Mouse (Mus musculus) neural tube, embryonic 11.5 days (tissue): ENCODE data around the gene Lef1. TPM values are rescaled to one million over a fixed set of nuclear protein-coding genes. Genes with fewer than 3 reads are reported as not detected.
A peak's percentile ranks its signal among the peaks of the same experiment; 100 is the strongest.

Experiments
- ATAC-seq: fragments of 200-750 bp; cut with Nextera tagmentation; 2 replicates; pipeline ENCODE4 v1.8.0; 2017; ENCODE audit warnings: moderate number of reproducible peaks, mild to moderate bottlenecking, moderate TSS enrichment, moderate library complexity; ENCODE audit not compliant: insufficient read depth, low FRiP score, low TSS enrichment
- DNase-seq: peaks from one replicate; pipeline ENCODE4 v3.0.0-alpha.2; 2015; ENCODE audit warnings: low spot score
- H3K27ac ChIP-seq: fragments of 300-500 bp; sonication (generic); 2 replicates; pipeline ENCODE4 v1.5.1; 2014; ENCODE audit warnings: low read depth, mild to moderate bottlenecking, low read length
- H3K27me3 ChIP-seq: fragments of 300-500 bp; sonication (generic); 2 replicates; pipeline ENCODE4 v1.6.1; 2014; ENCODE audit warnings: mild to moderate bottlenecking, low read length, mixed read lengths; ENCODE audit not compliant: control insufficient read depth, insufficient read depth
- H3K36me3 ChIP-seq: fragments of 300-500 bp; sonication (generic); 2 replicates; pipeline ENCODE4 v1.6.1; 2014; ENCODE audit warnings: mild to moderate bottlenecking, low read length, moderate library complexity, mixed read lengths; ENCODE audit not compliant: control insufficient read depth, insufficient read depth
- H3K4me1 ChIP-seq: fragments of 300-500 bp; sonication (generic); 2 replicates; pipeline ENCODE4 v1.6.1; 2014; ENCODE audit warnings: low read length, mixed read lengths; ENCODE audit not compliant: control insufficient read depth, insufficient read depth
- H3K4me2 ChIP-seq: fragments of 300-500 bp; sonication (generic); 2 replicates; pipeline ENCODE4 v1.6.1; 2014; ENCODE audit warnings: low read depth, mild to moderate bottlenecking, moderate library complexity
- H3K4me3 ChIP-seq: fragments of 300-500 bp; sonication (generic); 2 replicates; pipeline ENCODE4 v1.5.1; 2014; ENCODE audit warnings: low read depth, low read length
- H3K9ac ChIP-seq: fragments of 300-500 bp; sonication (generic); 2 replicates; pipeline ENCODE4 v1.6.1; 2014; ENCODE audit warnings: mild to moderate bottlenecking, low read length
- H3K9me3 ChIP-seq: fragments of 300-500 bp; sonication (generic); 2 replicates; pipeline ENCODE4 v1.6.1; 2016; ENCODE audit warnings: low read length; ENCODE audit not compliant: control insufficient read depth
- WGBS: fragments of 180-500 bp; shearing (Covaris S2); extraction: QIAGEN DNeasy Blood & Tissue Kit; methylation state at CpG from one replicate; pipeline ENCODE4 v1.1.7; 2014; 5-methylcytosine and 5-hydroxymethylcytosine counted together
- polyA plus RNA-seq: library from polyadenylated mRNA; unstranded; fragments of >200 nt; fragmentation: Nextera tagmentation; extraction: Ambion mirVana; gene quantifications from 2 replicates; pipeline ENCODE4 v1.2.1, GENCODE M21; 2014

Gene Lef1
- polyA plus RNA-seq, 1 experiment from 2014 or later = 24.7 TPM

DNA sequence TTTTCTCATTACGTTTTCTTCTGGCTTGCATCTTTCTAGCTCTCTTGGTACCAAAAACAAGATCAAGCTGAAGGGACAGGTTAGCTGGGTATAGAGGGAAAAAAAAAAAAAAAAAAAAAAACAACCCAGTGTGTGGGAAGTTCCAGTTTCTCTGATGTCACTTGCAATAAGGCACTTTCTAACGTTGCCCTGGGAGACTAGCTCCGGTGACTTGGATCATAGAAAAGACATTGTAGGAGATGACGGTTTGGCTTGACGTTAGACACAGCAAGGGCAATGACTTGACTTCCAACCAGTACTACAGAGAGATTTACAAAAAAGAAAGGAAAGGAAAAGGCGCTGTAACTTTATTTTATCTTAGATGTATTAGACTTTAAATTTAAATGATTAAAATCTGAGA, 13.2 kb downstream of the Lef1 start:
- DNase-seq (no peak), ATAC-seq (no peak)
- no peak overlapping the region for H3K4me3 ChIP-seq
- H3K27ac ChIP-seq = no peak overlapping the region
- H3K9ac ChIP-seq = no peak overlapping the region
- H3K4me2 ChIP-seq = no peak overlapping the region
- WGBS = 91% methylated on average over 6 of the region's 6 CpGs
- no peaks in the 10 kb centered on the region for H3K4me1 ChIP-seq
- H3K36me3 ChIP-seq = no peaks in the 10 kb centered on the region
- no peaks in the 10 kb centered on the region for H3K27me3 ChIP-seq
- H3K9me3 ChIP-seq = no peaks in the 10 kb centered on the region

DNA sequence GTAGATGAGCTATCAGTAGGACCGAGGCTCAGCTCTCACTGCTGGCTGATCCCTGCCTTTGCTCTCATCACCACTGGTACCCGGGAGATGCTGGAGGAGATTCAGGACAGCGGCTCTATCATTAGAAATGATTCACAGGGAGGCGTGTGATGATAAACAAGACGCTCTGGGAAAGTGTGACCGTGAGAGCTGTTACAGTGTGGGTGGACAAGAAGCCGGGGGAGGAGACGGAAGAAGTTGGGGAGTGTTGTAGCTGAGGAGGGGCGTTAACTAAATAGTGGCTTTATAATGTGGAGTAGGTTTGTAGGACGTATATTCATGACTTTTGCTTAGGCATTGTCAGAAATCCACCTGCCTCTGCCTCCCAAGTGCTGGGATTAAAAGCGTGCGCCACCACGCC, 15.6 kb downstream of the Lef1 start:
- ATAC-seq = no peak

DNA sequence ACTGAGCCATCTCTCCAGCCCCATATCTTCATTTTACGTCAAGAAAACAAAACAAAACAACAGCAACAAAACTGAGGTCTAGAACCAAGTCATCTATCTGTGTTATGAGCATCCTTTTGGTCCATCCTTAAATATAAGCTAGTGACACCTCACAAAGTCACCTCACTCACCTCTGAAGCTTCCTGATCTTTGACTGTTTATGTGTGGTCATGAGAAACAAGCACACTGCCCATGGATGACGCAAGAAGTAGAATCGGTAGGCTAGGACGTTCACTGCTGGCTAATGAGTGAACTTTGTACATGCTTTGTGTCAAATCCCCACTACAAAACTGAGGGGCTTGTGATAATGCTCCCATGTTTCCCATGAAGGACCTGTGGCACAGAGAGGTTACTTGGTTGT, 16.2 kb downstream of the Lef1 start:
- Histone ChIP-seq H3K9me3 (no peaks in the 10 kb centered on the region), H3K36me3 (no peaks in the 10 kb centered on the region)
- 91% methylated on average over 4 of the region's 4 CpGs for WGBS

More for the DNA sequence above, 15.6 kb downstream of the Lef1 start:
- Histone ChIP-seq H3K4me2 (no peak overlapping the region), H3K27me3 (no peaks in the 10 kb centered on the region), H3K9me3 (no peaks in the 10 kb centered on the region), H3K4me1 (no peaks in the 10 kb centered on the region), H3K36me3 (no peaks in the 10 kb centered on the region), H3K4me3 (no peak overlapping the region), H3K27ac (no peak overlapping the region), H3K9ac (no peak overlapping the region)
- no peak for DNase-seq
- WGBS = 93% methylated on average over 13 of the region's 13 CpGs

DNA sequence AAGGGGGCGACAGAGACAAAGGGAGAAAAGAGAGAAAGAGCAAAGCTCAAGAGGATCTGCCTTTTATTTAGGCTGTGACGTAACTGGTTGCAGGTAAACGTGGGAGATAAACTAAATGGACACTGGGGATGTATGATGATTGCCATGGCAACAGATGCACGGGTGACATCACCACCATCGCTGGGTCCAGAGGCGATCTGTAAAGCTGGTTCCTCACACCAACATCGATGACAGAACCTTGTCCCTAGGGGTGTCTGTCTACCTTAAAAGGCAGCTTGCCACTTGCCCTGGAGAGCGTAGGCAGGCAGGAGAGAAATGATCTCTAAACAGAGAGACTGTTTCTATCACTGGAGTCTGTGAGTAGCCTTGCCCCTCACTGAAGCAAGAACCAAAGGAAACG, 23.7 kb downstream of the Lef1 start:
- Histone ChIP-seq H3K36me3 (no peaks in the 10 kb centered on the region), H3K27me3 (no peaks in the 10 kb centered on the region), H3K4me3 (no peak overlapping the region), H3K27ac (no peak overlapping the region), H3K4me2 (no peak overlapping the region), H3K9ac (no peak overlapping the region), H3K4me1 (peaks cover 14% of the 10 kb centered on the region), H3K9me3 (no peaks in the 10 kb centered on the region)
- no peak for DNase-seq
- WGBS = 60% methylated on average over 9 of the region's 9 CpGs
- ATAC-seq = no peak

More for the DNA sequence above, 16.2 kb downstream of the Lef1 start:
- H3K27ac ChIP-seq = no peak overlapping the region
- H3K27me3 ChIP-seq = no peaks in the 10 kb centered on the region
- no peak overlapping the region for H3K4me2 ChIP-seq
- no peak for ATAC-seq
- no peak for DNase-seq
- H3K9ac ChIP-seq = no peak overlapping the region
- H3K4me1 ChIP-seq = no peaks in the 10 kb centered on the region
- no peak overlapping the region for H3K4me3 ChIP-seq

DNA sequence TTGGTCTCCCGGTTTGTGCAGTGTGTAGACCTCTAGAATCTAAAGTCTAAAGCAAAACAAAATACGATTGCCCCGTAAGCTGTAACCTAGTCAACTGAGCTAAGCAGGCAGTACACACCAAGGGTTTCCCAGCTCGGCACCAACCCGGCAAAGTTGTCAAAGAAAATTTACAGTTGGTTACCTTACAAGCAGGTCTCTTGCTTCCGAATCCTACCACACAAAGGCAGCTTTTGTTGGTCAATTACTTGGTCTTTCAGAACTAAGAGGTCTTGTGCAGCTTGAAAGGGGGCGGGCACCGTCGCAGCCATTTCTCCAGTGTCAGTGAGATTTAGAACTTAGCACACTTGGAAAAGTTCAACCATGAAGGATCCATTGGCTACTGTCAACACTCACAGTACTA, 25.2 kb downstream of the Lef1 start:
- no peaks in the 10 kb centered on the region for H3K36me3 ChIP-seq
- H3K4me1 ChIP-seq = peaks cover 14% of the 10 kb centered on the region
- DNase-seq (peak; percentile 34), ATAC-seq (no peak)
- no peaks in the 10 kb centered on the region for H3K27me3 ChIP-seq
- H3K9me3 ChIP-seq = no peaks in the 10 kb centered on the region
- 36% methylated on average over 9 of the region's 9 CpGs for WGBS
- H3K4me2 ChIP-seq = no peak overlapping the region
- no peak overlapping the region for H3K4me3 ChIP-seq
- H3K9ac ChIP-seq = no peak overlapping the region
- no peak overlapping the region for H3K27ac ChIP-seq

DNA sequence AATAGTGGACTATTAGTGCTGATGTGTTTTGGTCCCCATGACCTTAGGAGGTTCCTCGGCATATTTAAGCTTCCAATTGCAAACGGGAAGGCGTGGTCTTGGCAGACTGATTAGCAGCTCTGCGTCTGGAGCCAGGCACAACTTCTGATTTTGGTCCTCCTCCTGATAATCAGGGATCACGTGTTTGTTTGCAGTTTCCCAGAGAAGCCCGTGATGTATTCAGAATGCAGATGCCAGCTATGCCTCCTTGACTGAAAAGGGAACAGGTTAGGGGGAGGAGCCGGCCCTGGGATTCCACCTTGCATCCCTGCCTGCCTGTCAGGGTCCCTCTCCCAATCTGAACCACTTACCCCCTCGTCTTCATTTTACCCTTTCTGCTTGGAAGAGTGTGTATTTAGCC, 26.2 kb downstream of the Lef1 start:
- Histone ChIP-seq H3K36me3 (no peaks in the 10 kb centered on the region), H3K4me3 (no peak overlapping the region), H3K27me3 (no peaks in the 10 kb centered on the region), H3K4me2 (no peak overlapping the region), H3K9ac (no peak overlapping the region), H3K9me3 (no peaks in the 10 kb centered on the region), H3K4me1 (peaks cover 14% of the 10 kb centered on the region), H3K27ac (no peak overlapping the region)
- DNase-seq (no peak), ATAC-seq (no peak)
- WGBS = 26% methylated on average over 8 of the region's 8 CpGs

DNA sequence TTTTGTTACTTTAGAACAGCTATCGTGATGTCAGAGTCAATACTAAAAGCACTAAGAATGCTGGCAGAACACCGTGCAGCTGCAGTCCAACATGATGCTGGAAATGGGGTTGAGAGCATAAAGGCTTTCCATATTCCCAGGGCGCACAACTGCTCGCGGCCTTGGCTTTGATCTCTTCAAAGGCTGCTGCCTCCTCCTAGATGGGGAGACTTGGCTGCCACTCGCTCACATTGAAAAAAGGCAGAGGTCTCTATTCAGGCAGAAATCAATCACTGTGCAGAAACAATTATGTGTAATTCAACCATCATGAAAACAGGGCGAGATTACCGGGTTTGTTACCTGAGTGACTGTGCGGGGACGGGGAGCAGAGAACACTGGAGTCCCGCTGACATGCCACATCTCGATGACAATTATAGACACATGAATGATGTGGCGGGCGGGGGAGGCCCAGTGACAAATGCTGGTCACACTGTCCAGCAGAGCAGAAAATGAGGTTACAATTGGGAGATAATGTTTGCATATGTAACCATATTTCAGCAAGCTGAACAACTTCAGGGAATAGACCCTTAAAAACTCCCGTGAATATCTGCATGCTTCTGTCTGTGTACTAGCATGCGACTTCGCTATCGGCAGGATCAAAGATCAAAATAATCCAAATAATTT, 27.0 kb downstream of the Lef1 start:
- peak overlapping the region; percentile 22; the same call in 1 of the 2 replicates for H3K4me2 ChIP-seq
- no peak overlapping the region for H3K27ac ChIP-seq
- DNase-seq = peak; percentile 54
- H3K36me3 ChIP-seq = no peaks in the 10 kb centered on the region
- peak; percentile 40; the same call in 1 of the 2 replicates for ATAC-seq
- no peaks in the 10 kb centered on the region for H3K27me3 ChIP-seq
- no peaks in the 10 kb centered on the region for H3K9me3 ChIP-seq
- H3K4me1 ChIP-seq = peaks cover 14% of the 10 kb centered on the region
- 28% methylated on average over 18 of the region's 18 CpGs for WGBS
- H3K9ac ChIP-seq = no peak overlapping the region
- H3K4me3 ChIP-seq = no peak overlapping the region

DNA sequence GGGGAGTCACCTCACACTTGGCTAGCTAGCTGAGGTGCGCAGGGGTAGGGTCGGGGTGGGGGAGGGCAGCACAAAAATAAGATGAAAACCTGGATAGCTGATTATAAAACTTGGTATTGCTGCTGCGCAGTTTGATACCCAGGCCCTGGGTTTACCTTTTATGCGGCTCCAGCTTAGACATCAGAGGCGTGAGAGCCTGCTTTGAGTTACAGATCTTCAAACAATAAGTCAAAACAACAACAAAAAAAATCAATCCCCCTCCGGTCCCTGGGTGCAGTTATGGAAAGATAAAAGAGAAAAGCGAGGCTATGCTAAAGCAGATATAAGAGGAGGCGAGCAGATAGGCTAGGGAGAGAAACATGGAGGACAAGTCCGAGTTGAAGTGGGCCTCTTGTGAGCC, 28.0 kb downstream of the Lef1 start:
- H3K4me2 ChIP-seq = no peak overlapping the region

DNA sequence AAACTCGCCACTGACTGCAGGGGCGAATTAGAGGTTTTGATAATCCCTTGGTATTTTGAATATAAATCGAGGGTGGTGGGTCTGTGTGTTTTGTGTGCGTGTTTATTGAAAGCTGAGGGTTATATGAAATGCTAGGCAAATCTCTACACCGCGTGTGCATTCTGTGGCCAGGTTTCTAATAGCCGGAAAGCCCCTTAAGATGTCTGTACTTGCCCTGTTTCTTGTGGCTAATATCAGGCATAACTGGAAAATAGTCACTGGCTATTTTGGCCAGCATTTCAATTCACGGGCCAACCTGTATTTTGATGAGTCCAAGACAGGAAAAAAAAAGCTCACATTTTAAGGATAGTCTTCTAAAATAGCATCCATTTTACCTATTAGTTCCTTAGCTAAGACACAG, 28.5 kb downstream of the Lef1 start:
- H3K9ac ChIP-seq = no peak overlapping the region
- DNase-seq = no peak
- H3K36me3 ChIP-seq = no peaks in the 10 kb centered on the region
- H3K4me1 ChIP-seq = peaks cover 14% of the 10 kb centered on the region
- no peak overlapping the region for H3K4me3 ChIP-seq
- H3K27ac ChIP-seq = no peak overlapping the region
- H3K4me2 ChIP-seq = no peak overlapping the region
- H3K27me3 ChIP-seq = no peaks in the 10 kb centered on the region
- 91% methylated on average over 8 of the region's 8 CpGs for WGBS
- H3K9me3 ChIP-seq = no peaks in the 10 kb centered on the region
- ATAC-seq = no peak

More for the DNA sequence above, 28.0 kb downstream of the Lef1 start:
- no peaks in the 10 kb centered on the region for H3K9me3 ChIP-seq
- DNase-seq (no peak), ATAC-seq (no peak)
- H3K36me3 ChIP-seq = no peaks in the 10 kb centered on the region
- WGBS = 82% methylated on average over 9 of the region's 9 CpGs
- no peak overlapping the region for H3K27ac ChIP-seq
- H3K4me1 ChIP-seq = peaks cover 14% of the 10 kb centered on the region
- H3K9ac ChIP-seq = no peak overlapping the region
- H3K27me3 ChIP-seq = no peaks in the 10 kb centered on the region
- H3K4me3 ChIP-seq = no peak overlapping the region
